Mouse (Mus musculus): ENCODE results near the gene Mapk1ip1. TPM values are rescaled to one million over a fixed set of nuclear protein-coding genes. Genes with fewer than 3 reads are reported as not detected.

Gene Mapk1ip1
- 12.2 and 12.9 TPM in 2 replicates for polyA plus RNA-seq (2014; fragmentation: Nextera tagmentation; extraction: Ambion mirVana)

DNA sequence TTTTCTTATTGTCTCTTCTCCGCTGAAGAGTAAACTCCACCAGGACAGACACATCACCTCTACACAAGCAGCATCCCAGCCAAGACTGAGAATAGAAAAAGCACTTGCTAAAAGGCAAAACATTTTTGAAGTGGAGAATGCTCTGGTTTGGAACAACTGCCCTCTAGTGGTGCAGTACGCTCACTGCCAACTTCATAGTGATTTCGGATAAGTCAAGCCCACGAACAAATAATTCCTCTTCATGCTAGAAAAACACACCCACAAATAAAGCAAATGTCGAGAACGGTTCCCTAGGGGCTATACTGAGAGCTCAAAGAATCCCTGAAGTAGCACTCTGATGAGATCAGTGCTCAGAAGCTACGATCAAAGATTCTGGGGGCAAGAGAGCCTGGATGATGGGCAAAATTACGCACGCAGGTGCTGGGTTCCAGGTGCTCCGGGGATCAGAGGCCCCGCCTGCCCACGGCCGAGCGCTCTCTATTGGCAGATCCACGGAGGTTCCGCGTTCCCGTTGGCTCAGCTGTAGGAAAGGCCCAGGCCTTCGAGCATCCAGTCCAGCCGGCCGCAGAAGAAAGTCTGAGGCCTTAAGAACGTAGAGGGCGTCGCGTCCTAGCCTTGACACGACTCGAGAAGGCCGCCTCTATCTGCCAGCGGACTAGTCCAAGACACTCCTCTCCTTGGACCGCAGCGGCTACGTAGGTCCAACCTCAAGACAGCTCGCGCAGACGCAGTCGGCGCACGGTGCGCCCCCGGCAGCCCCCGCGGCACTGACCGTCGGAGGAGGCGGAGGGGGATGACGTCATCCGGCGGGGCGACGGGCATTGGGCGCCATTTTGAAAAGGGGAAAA is at the start of gene Mapk1ip1, which contains the start of gene Ppp2r2d:
Gene Mapk1ip1 (minus strand): TSS at position 730 of the 848 bp plus-strand sequence.
Gene Ppp2r2d (plus strand): TSS at position 536 of the 848 bp plus-strand sequence.
- H3K4me2 ChIP-seq (ENCODE audit: low read depth, severe bottlenecking): peak within 1 kb of the TSS; percentile 77
- peaks cover 2% of the 10 kb centered on the region; the same call in 1 of the 2 replicates for H3K36me3 ChIP-seq (ENCODE audit: control insufficient read depth, insufficient read depth, low read length)
- H3K27ac ChIP-seq (replicated peaks; ENCODE audit: low read depth, low read length): peak within 1 kb of the TSS; percentile 84
- WGBS: under 1% methylated on average over 51 of the region's 51 CpGs
- peak within 1 kb of the TSS; percentile 95 for H3K9ac ChIP-seq (ENCODE audit: low read length)
- peak within 1 kb of the TSS; percentile 100 for H3K4me3 ChIP-seq (ENCODE audit: low read depth, low read length)
- DNase-seq (ENCODE audit: low spot score): peak; percentile 98
- no peaks in the 10 kb centered on the region for H3K27me3 ChIP-seq (ENCODE audit: control insufficient read depth, insufficient read depth, low read length)
- peak; percentile 91 for ATAC-seq (ENCODE audit: insufficient number of reproducible peaks, low FRiP score, low TSS enrichment, low read depth)
- peaks cover 8% of the 10 kb centered on the region; the same call in 1 of the 2 replicates for H3K4me1 ChIP-seq (ENCODE audit: control insufficient read depth, insufficient read depth, low read length)
- no peaks in the 10 kb centered on the region for H3K9me3 ChIP-seq (ENCODE audit: control insufficient read depth, low read length)

DNA sequence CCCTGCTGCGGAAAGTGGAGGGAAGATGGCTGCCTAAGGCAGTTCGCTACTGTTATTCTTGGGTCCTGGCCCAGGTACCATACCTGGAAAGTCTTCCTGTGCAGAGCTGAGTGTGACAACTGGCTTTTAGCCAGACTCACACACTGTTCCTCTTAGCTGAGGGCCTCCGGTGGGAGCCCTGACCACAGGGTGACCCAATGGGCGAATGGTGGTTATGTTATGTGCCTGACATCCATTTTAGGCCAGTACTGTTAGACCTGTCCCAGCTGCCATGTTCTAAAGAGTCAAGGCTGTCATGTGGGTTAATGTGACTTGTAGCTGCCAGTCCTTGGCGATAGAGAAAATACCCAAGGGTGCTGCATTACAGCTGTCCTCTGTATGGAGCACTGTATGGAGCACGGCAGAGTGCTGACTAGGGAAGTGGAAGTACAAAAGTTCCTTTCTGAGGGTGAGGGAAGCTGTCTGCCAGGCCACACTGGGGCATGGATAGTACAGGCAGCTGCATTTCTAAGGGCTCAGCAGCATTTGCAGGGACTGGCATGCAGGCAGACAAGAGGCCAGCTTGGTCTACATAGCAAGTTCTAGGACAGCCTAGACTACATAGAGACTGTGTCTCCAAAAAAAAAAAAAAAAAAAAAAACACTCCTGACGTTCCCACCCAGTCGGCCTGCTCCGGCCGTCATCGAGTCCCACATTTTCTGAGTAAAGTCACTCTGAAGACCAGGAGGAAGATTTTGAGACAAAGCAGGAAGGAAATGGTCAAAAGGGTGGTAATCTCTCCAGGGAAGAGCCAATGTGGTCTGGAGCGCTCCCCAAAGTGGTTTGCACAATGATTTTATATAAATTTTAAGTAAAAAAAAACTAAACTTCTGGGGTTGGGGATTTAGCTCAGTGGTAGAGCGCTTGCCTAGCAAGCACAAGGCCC is 39.6 kb upstream of the Mapk1ip1 start:
- ATAC-seq (ENCODE audit: insufficient number of reproducible peaks, low FRiP score, low TSS enrichment, low read depth) (no peak), DNase-seq (ENCODE audit: low spot score) (no peak)
- Histone ChIP-seq H3K27me3 (ENCODE audit: control insufficient read depth, insufficient read depth, low read length) (no peaks in the 10 kb centered on the region), H3K4me3 (ENCODE audit: low read depth, low read length) (no peak overlapping the region), H3K9me3 (ENCODE audit: control insufficient read depth, low read length) (no peaks in the 10 kb centered on the region), H3K27ac (replicated peaks; ENCODE audit: low read depth, low read length) (no peak overlapping the region), H3K4me2 (ENCODE audit: low read depth, severe bottlenecking) (no peak overlapping the region), H3K9ac (ENCODE audit: low read length) (no peak overlapping the region), H3K36me3 (ENCODE audit: control insufficient read depth, insufficient read depth, low read length) (peaks cover 7% of the 10 kb centered on the region; the same call in 1 of the 2 replicates), H3K4me1 (ENCODE audit: control insufficient read depth, insufficient read depth, low read length) (no peaks in the 10 kb centered on the region)
- WGBS: 89% methylated on average over 13 of the region's 13 CpGs

DNA sequence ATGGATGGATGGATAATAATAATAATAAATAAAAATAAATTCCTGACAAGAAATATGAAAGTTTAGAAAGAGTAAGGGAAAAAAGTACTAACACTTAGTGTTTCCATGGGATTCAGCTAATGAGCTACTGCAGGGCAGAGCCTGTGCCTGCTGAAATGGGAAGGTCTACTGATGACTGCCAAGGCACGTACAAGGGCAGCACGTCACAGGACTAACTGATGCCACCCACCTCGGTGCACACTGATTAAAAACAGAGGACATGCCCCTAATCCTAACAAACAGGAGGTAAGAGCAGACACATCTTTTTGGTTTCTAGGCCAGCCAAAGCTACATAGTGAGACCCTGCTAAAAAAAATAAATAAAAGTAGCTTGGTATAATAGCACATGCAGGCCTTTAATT is 37.7 kb upstream of the Mapk1ip1 start:
- Histone ChIP-seq H3K27ac (replicated peaks; ENCODE audit: low read depth, low read length) (no peak overlapping the region), H3K4me2 (ENCODE audit: low read depth, severe bottlenecking) (no peak overlapping the region), H3K9ac (ENCODE audit: low read length) (no peak overlapping the region), H3K36me3 (ENCODE audit: control insufficient read depth, insufficient read depth, low read length) (peaks cover 14% of the 10 kb centered on the region; the same call in 1 of the 2 replicates), H3K27me3 (ENCODE audit: control insufficient read depth, insufficient read depth, low read length) (no peaks in the 10 kb centered on the region), H3K9me3 (ENCODE audit: control insufficient read depth, low read length) (no peaks in the 10 kb centered on the region), H3K4me1 (ENCODE audit: control insufficient read depth, insufficient read depth, low read length) (no peaks in the 10 kb centered on the region), H3K4me3 (ENCODE audit: low read depth, low read length) (no peak overlapping the region)
- ATAC-seq (ENCODE audit: insufficient number of reproducible peaks, low FRiP score, low TSS enrichment, low read depth) (no peak), DNase-seq (ENCODE audit: low spot score) (no peak)
- WGBS: 92% methylated on average over 3 of the region's 3 CpGs

DNA sequence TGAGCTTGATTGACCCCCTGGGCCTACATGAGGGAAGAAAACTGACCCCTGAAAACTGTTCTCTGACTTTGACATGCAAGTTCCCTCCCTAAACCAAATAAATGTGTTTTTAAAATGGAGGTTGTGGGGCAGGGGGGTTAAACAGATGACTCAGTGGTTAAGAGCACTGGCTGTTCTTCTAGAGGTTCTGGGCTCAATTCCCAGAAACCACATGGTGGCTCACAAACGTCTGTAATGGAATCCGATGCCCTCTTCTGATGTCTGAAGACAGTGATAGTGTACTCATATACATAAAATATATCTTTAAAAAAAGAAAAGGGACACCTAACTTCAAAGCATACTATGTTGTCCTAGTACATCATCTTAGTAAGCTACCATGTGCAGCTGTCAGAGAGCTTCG is 29.0 kb upstream of the Mapk1ip1 start:
- no peak overlapping the region for H3K4me3 ChIP-seq (ENCODE audit: low read depth, low read length)
- H3K9ac ChIP-seq (ENCODE audit: low read length): no peak overlapping the region
- H3K9me3 ChIP-seq (ENCODE audit: control insufficient read depth, low read length): no peaks in the 10 kb centered on the region
- WGBS: 84% methylated on average over 3 of the region's 3 CpGs
- H3K4me2 ChIP-seq (ENCODE audit: low read depth, severe bottlenecking): no peak overlapping the region
- no peak for DNase-seq (ENCODE audit: low spot score)
- H3K27me3 ChIP-seq (ENCODE audit: control insufficient read depth, insufficient read depth, low read length): no peaks in the 10 kb centered on the region
- ATAC-seq (ENCODE audit: insufficient number of reproducible peaks, low FRiP score, low TSS enrichment, low read depth): no peak
- H3K27ac ChIP-seq (replicated peaks; ENCODE audit: low read depth, low read length): no peak overlapping the region
- H3K36me3 ChIP-seq (ENCODE audit: control insufficient read depth, insufficient read depth, low read length): peaks cover 28% of the 10 kb centered on the region
- no peaks in the 10 kb centered on the region for H3K4me1 ChIP-seq (ENCODE audit: control insufficient read depth, insufficient read depth, low read length)

DNA sequence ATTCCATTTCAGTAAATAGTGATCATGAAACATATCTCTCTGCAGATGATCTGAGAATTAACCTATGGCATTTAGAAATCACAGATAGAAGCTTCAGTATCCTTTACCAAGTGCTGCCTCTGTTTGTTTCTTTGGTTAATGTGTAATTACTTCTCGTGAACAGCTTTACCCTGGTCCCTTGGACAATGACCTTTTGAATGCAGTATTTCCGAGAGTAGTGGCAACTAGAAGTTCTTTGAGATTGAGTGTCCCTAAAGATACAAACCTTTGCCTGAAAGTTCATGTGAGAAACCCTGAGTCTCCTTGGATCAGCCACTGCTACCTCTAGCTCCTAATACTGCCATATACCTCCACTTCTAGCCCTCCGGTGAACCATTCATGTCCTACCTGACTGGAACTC is 26.9 kb upstream of the Mapk1ip1 start:
- 93% methylated on average over 3 of the region's 3 CpGs for WGBS
- Histone ChIP-seq H3K4me1 (ENCODE audit: control insufficient read depth, insufficient read depth, low read length) (no peaks in the 10 kb centered on the region), H3K27me3 (ENCODE audit: control insufficient read depth, insufficient read depth, low read length) (no peaks in the 10 kb centered on the region), H3K9ac (ENCODE audit: low read length) (no peak overlapping the region), H3K36me3 (ENCODE audit: control insufficient read depth, insufficient read depth, low read length) (peaks cover 27% of the 10 kb centered on the region), H3K27ac (replicated peaks; ENCODE audit: low read depth, low read length) (no peak overlapping the region), H3K4me2 (ENCODE audit: low read depth, severe bottlenecking) (no peak overlapping the region), H3K9me3 (ENCODE audit: control insufficient read depth, low read length) (no peaks in the 10 kb centered on the region), H3K4me3 (ENCODE audit: low read depth, low read length) (no peak overlapping the region)
- DNase-seq (ENCODE audit: low spot score): no peak
- no peak for ATAC-seq (ENCODE audit: insufficient number of reproducible peaks, low FRiP score, low TSS enrichment, low read depth)

DNA sequence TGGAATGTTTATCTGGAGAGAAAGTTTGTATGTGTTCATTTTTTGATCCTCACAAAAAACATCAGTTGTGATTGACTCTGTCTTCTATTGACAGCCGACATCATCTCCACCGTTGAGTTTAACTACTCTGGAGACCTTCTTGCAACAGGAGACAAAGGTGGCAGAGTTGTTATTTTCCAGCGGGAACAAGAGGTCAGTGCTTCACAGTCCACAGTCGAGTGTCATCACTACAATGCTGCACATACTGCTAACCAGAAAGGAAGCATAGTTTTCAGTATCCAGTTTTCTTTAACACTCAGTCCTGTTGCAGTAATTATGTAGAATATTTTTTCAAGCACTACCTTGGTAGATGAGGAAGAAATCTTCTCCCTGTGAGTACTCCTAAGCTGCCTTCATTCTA is 22.2 kb upstream of the Mapk1ip1 start:
- H3K4me1 ChIP-seq (ENCODE audit: control insufficient read depth, insufficient read depth, low read length): peaks cover 8% of the 10 kb centered on the region; the same call in 1 of the 2 replicates
- H3K4me3 ChIP-seq (ENCODE audit: low read depth, low read length): no peak overlapping the region
- H3K27ac ChIP-seq (replicated peaks; ENCODE audit: low read depth, low read length): no peak overlapping the region
- H3K36me3 ChIP-seq (ENCODE audit: control insufficient read depth, insufficient read depth, low read length): peaks cover 11% of the 10 kb centered on the region; the same call in 1 of the 2 replicates
- no peaks in the 10 kb centered on the region for H3K27me3 ChIP-seq (ENCODE audit: control insufficient read depth, insufficient read depth, low read length)
- no peak overlapping the region for H3K4me2 ChIP-seq (ENCODE audit: low read depth, severe bottlenecking)
- DNase-seq (ENCODE audit: low spot score) (no peak), ATAC-seq (ENCODE audit: insufficient number of reproducible peaks, low FRiP score, low TSS enrichment, low read depth) (no peak)
- H3K9ac ChIP-seq (ENCODE audit: low read length): no peak overlapping the region
- H3K9me3 ChIP-seq (ENCODE audit: control insufficient read depth, low read length): no peaks in the 10 kb centered on the region
- WGBS: 90% methylated on average over 4 of the region's 4 CpGs

DNA sequence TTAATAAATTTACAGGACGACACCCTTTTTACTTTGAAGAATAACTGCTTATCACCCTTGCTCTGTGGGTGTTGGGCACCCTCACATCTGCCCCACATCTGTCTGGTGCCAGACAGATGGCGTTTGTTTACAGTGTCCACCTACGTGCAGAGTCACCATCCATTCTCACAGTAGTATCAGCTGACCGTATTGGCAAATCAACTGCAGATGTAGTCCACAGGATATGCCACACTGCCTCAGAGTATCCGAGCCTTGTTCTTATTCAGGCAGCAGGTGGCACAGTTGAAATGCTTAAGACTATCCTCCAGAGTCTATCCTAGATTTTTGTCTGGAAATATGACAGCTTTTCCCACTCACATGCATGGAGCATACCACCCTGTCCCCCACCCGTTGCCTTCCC is 21.2 kb upstream of the Mapk1ip1 start:
- DNase-seq (ENCODE audit: low spot score): no peak
- no peaks in the 10 kb centered on the region for H3K27me3 ChIP-seq (ENCODE audit: control insufficient read depth, insufficient read depth, low read length)
- no peak overlapping the region for H3K4me2 ChIP-seq (ENCODE audit: low read depth, severe bottlenecking)
- H3K27ac ChIP-seq (replicated peaks; ENCODE audit: low read depth, low read length): no peak overlapping the region
- 51% methylated on average over 6 of the region's 6 CpGs for WGBS
- H3K4me3 ChIP-seq (ENCODE audit: low read depth, low read length): no peak overlapping the region
- ATAC-seq (ENCODE audit: insufficient number of reproducible peaks, low FRiP score, low TSS enrichment, low read depth): no peak
- peaks cover 10% of the 10 kb centered on the region; the same call in 1 of the 2 replicates for H3K36me3 ChIP-seq (ENCODE audit: control insufficient read depth, insufficient read depth, low read length)
- no peaks in the 10 kb centered on the region for H3K9me3 ChIP-seq (ENCODE audit: control insufficient read depth, low read length)
- H3K9ac ChIP-seq (ENCODE audit: low read length): no peak overlapping the region
- peaks cover 9% of the 10 kb centered on the region; the same call in 1 of the 2 replicates for H3K4me1 ChIP-seq (ENCODE audit: control insufficient read depth, insufficient read depth, low read length)

DNA sequence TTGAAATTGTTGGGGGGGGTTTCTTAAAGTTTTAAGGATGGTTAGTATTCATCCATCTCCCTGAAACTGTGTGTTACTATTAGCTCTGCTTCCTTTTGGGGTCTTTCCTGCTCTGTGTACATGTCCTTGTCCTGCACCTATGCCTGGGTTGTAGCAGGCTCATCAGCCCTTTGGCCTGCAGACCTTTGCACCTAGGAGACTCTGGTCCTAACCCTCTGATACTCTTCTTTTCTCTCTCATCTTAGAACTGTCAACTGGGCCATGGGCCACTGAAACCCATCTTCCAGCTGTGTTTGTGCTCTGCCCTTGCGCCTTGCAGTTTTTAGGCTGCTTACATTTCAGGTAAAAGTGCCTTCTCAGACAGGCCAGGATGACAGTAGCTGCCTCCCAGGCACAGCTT is 18.7 kb upstream of the Mapk1ip1 start:
- peaks cover 9% of the 10 kb centered on the region; the same call in 1 of the 2 replicates for H3K4me1 ChIP-seq (ENCODE audit: control insufficient read depth, insufficient read depth, low read length)
- no peak overlapping the region for H3K27ac ChIP-seq (replicated peaks; ENCODE audit: low read depth, low read length)
- H3K27me3 ChIP-seq (ENCODE audit: control insufficient read depth, insufficient read depth, low read length): no peaks in the 10 kb centered on the region
- H3K36me3 ChIP-seq (ENCODE audit: control insufficient read depth, insufficient read depth, low read length): 0 out of 2 replicates have a peak, but pooled peaks cover 3% of the 10 kb centered on the region
- ATAC-seq (ENCODE audit: insufficient number of reproducible peaks, low FRiP score, low TSS enrichment, low read depth) (no peak), DNase-seq (ENCODE audit: low spot score) (no peak)
- no peak overlapping the region for H3K9ac ChIP-seq (ENCODE audit: low read length)
- no peak overlapping the region for H3K4me2 ChIP-seq (ENCODE audit: low read depth, severe bottlenecking)
- no peak overlapping the region for H3K4me3 ChIP-seq (ENCODE audit: low read depth, low read length)
- no peaks in the 10 kb centered on the region for H3K9me3 ChIP-seq (ENCODE audit: control insufficient read depth, low read length)
- 97% methylated on average over 1 of the region's 1 CpGs for WGBS

Measured in limb, embryonic 11.5 days (tissue).